Comparison of ENCODE assay signal across 17 mouse cellular contexts in the genomic region with DNA sequence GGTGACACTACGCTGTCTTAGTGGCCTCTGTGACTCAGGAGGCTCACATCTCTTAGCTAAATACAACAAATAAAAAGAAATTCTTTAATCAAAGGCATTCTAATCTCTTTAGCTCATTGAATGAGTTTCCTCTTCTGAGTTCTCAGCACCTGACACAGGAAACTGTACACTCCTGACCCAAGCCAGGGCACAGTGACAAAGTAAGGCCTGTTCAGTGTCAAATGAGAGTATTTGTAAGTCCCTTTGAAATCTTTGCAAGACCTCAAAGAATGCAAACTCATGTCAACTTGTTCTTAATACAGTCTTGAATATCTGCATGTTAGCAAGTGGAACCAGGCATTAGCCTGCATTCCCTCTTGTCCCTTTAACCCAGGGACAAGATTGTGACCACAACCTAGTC.
"Had no signal": no experiment of that assay in that cellular context is flagged by ENCODE, and none has a peak within 500 bp of the region (broad histone marks: within the 10 kb centered on the region; RNA-seq: fewer than 3 reads in every experiment).

No protein-coding gene starts in this region.

- H3K36me3 ChIP-seq: lung, embryonic 15.5 days; midbrain, embryonic 12.5 days; neural tube, embryonic 12.5 days; stomach, embryonic 15.5 days had no signal

- H3K4me1 ChIP-seq: lung, embryonic 15.5 days; midbrain, embryonic 12.5 days; neural tube, embryonic 12.5 days; stomach, embryonic 15.5 days had no signal

- H3K27ac ChIP-seq: lung, embryonic 15.5 days; macrophage; midbrain, embryonic 12.5 days; neural tube, embryonic 12.5 days; stomach, embryonic 15.5 days; stomach, postnatal 0 days had no signal

- H3K4me2 ChIP-seq: lung, embryonic 15.5 days; midbrain, embryonic 12.5 days; neural tube, embryonic 12.5 days; stomach, embryonic 15.5 days had no signal

- H3K9ac ChIP-seq: liver, postnatal 0 days; lung, embryonic 15.5 days; midbrain, embryonic 12.5 days; neural tube, embryonic 12.5 days; stomach, embryonic 15.5 days had no signal

- ATAC-seq: liver, postnatal 0 days; lung, postnatal 0 days had no signal

- H3K4me3 ChIP-seq: lung, embryonic 15.5 days; megakaryocyte, embryonic 14.5 days; midbrain, embryonic 12.5 days; neural tube, embryonic 12.5 days; stomach, embryonic 15.5 days had no signal

- H3K9me3 ChIP-seq: lung, embryonic 15.5 days; megakaryocyte, embryonic 14.5 days; midbrain, embryonic 12.5 days; neural tube, embryonic 12.5 days; stomach, embryonic 15.5 days had no signal

- DNase-seq: liver, postnatal 0 days; lung, adult 2 months; lung, postnatal 14 days; lung, postnatal 36 days; midbrain, embryonic 14.5 days; right cerebral cortex, postnatal 14 days; thymus, adult 2 months; thymus, postnatal 25 days; thymus, postnatal 4 days had no signal

- H3K27me3 ChIP-seq: lung, embryonic 15.5 days; midbrain, embryonic 12.5 days; neural tube, embryonic 12.5 days; stomach, embryonic 15.5 days had no signal
